Mouse (Mus musculus) liver, postnatal 0 days (tissue): ENCODE results near the gene Fam13a.

ENCODE experiments used
- CTCF ChIP-seq: sonication (generic); IDR thresholded peaks from 2 replicates; pipeline ENCODE4 v1.5.1; 2016; ENCODE audit warnings: antibody characterized with exemption, low read depth
- EP300 ChIP-seq: IDR thresholded peaks from 2 replicates; pipeline ENCODE4 v1.6.1; 2016; ENCODE audit warnings: antibody characterized with exemption, low read depth, mild to moderate bottlenecking

DNA sequence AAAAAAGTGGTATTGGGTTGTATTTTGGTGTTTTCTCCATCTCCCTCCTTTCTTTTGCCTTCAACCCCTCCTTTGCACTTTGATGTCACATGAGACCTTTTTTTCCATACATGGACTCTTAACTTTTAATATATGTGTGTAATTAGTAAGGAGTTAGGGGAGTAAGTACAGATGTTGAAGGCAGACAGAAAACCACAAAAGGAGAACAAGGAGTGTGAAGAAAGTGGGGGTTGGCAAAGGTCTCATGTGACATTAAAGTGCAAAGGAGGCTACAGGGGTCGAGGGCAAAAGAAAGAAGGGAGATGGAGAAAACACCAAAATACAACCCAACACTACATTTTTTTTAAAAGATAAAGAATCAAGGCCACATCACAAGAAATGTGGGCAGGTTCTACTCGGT, 49.1 kb downstream of the Fam13a start:
- no peak for TF ChIP-seq EP300
- TF ChIP-seq CTCF = no peak
